Mouse (Mus musculus): ENCODE data around the gene Agps. TPM values are rescaled to one million over a fixed set of nuclear protein-coding genes. Genes with fewer than 3 reads are reported as not detected.
"Not testable (repeated sequence)": the region's sequence is repeated elsewhere in the genome, so short reads cannot be mapped to it uniquely, and the experiment has no call there.

Agps gene
- polyA plus RNA-seq, 1 experiment from 2014 or later: 39.2 TPM

GRCm38 (mm10) chr2:75964051-75964450 lies 132.1 kb downstream of the Agps start:
- WGBS: 70% methylated on average over 5 of the region's 5 CpGs
- Histone ChIP-seq H3K4me2 (replicated peaks; ENCODE audit: low read depth, low read length) (peak overlapping the region; percentile 44), H3K9me3 (ENCODE audit: low read length) (no peaks in the 10 kb centered on the region), H3K4me1 (ENCODE audit: insufficient read depth, low read length) (peaks cover 35% of the 10 kb centered on the region), H3K27ac (ENCODE audit: low read length) (no peak overlapping the region), H3K27me3 (ENCODE audit: insufficient read depth, low read length) (no peaks in the 10 kb centered on the region), H3K36me3 (ENCODE audit: insufficient read depth, low read length) (no peaks in the 10 kb centered on the region), H3K9ac (replicated peaks; ENCODE audit: low read length) (0 out of 2 replicates have a peak overlapping the region, but pooled peaks have one; percentile 10), H3K4me3 (ENCODE audit: low read length) (peak overlapping the region; percentile 25)
- ATAC-seq (ENCODE audit: low FRiP score, low TSS enrichment): no peak

- Histone ChIP-seq H3K27me3 (ENCODE audit: insufficient read depth, low read length) (no peaks in the 10 kb centered on the region), H3K27ac (ENCODE audit: low read length) (peak overlapping the region; percentile 0; the same call in 1 of the 2 replicates), H3K36me3 (ENCODE audit: insufficient read depth, low read length) (no peaks in the 10 kb centered on the region), H3K4me3 (ENCODE audit: low read length) (peak overlapping the region; percentile 25), H3K4me2 (replicated peaks; ENCODE audit: low read depth, low read length) (peak overlapping the region; percentile 44), H3K9me3 (ENCODE audit: low read length) (no peaks in the 10 kb centered on the region), H3K4me1 (ENCODE audit: insufficient read depth, low read length) (peaks cover 30% of the 10 kb centered on the region), H3K9ac (replicated peaks; ENCODE audit: low read length) (peak overlapping the region; percentile 5; the same call in 1 of the 2 replicates)
- ATAC-seq (ENCODE audit: low FRiP score, low TSS enrichment): peak; percentile 58; the same call in 1 of the 2 replicates
- 12% methylated on average over 14 of the region's 14 CpGs for WGBS
Measured at GRCm38 (mm10) chr2:75964512-75964911, 132.5 kb downstream of the Agps start.

- Histone ChIP-seq H3K4me2 (replicated peaks; ENCODE audit: low read depth, low read length) (peak overlapping the region; percentile 44), H3K4me1 (ENCODE audit: insufficient read depth, low read length) (peaks cover 25% of the 10 kb centered on the region), H3K9ac (replicated peaks; ENCODE audit: low read length) (peak overlapping the region; percentile 5; the same call in 1 of the 2 replicates), H3K36me3 (ENCODE audit: insufficient read depth, low read length) (no peaks in the 10 kb centered on the region), H3K9me3 (ENCODE audit: low read length) (no peaks in the 10 kb centered on the region), H3K4me3 (ENCODE audit: low read length) (peak overlapping the region; percentile 25), H3K27ac (ENCODE audit: low read length) (peak overlapping the region; percentile 0; the same call in 1 of the 2 replicates), H3K27me3 (ENCODE audit: insufficient read depth, low read length) (no peaks in the 10 kb centered on the region)
- peak; percentile 41; the same call in 1 of the 2 replicates for ATAC-seq (ENCODE audit: low FRiP score, low TSS enrichment)
- 17% methylated on average over 5 of the region's 5 CpGs for WGBS
Measured at GRCm38 (mm10) chr2:75964972-75965371, 133.0 kb downstream of the Agps start.

DNA sequence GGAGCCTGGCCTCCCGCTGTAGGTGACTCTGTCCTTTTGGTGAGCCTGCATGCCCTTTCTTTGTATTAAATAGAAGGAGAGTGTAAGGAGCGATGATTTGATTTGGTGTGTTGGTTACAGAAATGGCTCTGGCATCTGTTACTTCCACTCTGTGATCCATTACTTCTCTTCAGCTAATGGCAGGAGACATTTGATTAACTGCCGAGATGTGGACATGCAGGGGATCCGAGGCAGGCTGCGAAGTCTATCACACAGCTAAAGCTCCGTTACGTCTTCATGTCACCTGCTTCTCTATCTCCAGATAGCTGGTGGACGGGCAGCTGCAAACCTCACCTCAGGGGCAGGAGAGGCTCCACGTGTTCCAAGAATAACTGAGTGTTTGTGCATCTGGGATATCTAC lies 142.2 kb downstream of the Agps start:
- Histone ChIP-seq H3K4me3 (ENCODE audit: low read length) (no peak overlapping the region), H3K9ac (replicated peaks; ENCODE audit: low read length) (no peak overlapping the region), H3K27me3 (ENCODE audit: insufficient read depth, low read length) (no peaks in the 10 kb centered on the region), H3K27ac (ENCODE audit: low read length) (no peak overlapping the region), H3K4me2 (replicated peaks; ENCODE audit: low read depth, low read length) (no peak overlapping the region), H3K9me3 (ENCODE audit: low read length) (no peaks in the 10 kb centered on the region), H3K36me3 (ENCODE audit: insufficient read depth, low read length) (no peaks in the 10 kb centered on the region), H3K4me1 (ENCODE audit: insufficient read depth, low read length) (no peaks in the 10 kb centered on the region)
- 66% methylated on average over 9 of the region's 9 CpGs for WGBS
- no peak for ATAC-seq (ENCODE audit: low FRiP score, low TSS enrichment)

DNA sequence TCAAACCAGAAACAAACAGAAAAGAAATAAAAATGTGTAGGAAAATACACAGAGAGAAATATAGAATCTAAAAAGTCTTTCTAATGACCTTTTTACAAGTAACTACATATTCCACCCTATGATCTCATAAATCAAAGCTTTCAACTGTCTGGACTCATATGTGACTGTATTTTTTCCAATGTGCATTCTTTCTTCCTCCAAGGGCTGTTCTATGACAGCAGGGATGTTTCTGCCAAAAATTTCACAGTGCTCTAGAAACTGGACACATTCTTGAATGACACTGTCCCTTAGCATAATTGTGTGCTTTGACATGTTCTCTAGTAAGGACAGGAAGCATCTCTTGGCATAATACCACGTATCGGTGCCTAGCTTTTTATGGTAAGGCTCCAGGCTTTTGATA lies 144.1 kb downstream of the Agps start:
- not testable (repeated sequence) for H3K27ac ChIP-seq (ENCODE audit: low read length); ATAC-seq (ENCODE audit: low FRiP score, low TSS enrichment); H3K4me1 ChIP-seq (ENCODE audit: insufficient read depth, low read length); H3K4me3 ChIP-seq (ENCODE audit: low read length); H3K27me3 ChIP-seq (ENCODE audit: insufficient read depth, low read length); H3K36me3 ChIP-seq (ENCODE audit: insufficient read depth, low read length); H3K9ac ChIP-seq (replicated peaks; ENCODE audit: low read length); H3K9me3 ChIP-seq (ENCODE audit: low read length); H3K4me2 ChIP-seq (replicated peaks; ENCODE audit: low read depth, low read length)
- 68% methylated on average over 2 of the region's 2 CpGs for whole genome bisulfite sequencing

- H3K4me2 ChIP-seq (replicated peaks; ENCODE audit: low read depth, low read length); H3K27ac ChIP-seq (ENCODE audit: low read length); ATAC-seq (ENCODE audit: low FRiP score, low TSS enrichment); H3K4me1 ChIP-seq (ENCODE audit: insufficient read depth, low read length); H3K9me3 ChIP-seq (ENCODE audit: low read length); H3K4me3 ChIP-seq (ENCODE audit: low read length); H3K9ac ChIP-seq (replicated peaks; ENCODE audit: low read length); H3K27me3 ChIP-seq (ENCODE audit: insufficient read depth, low read length); H3K36me3 ChIP-seq (ENCODE audit: insufficient read depth, low read length): not testable (repeated sequence)
- WGBS: 31% methylated on average over 18 of the region's 24 CpGs
Measured at GRCm38 (mm10) chr2:75977752-75978368, 145.9 kb downstream of the Agps start, which contains the start of gene Ttc30a2. Ttc30a2 (minus strand) TSS chr2:75978170.

Other genes starting within 250 kb of the Agps start
- gene Hnrnpa3, start 172.9 kb upstream of the Agps start, polyA plus RNA-seq (2015; fragmentation: Nextera tagmentation; extraction: Ambion mirVana): 281 and 293 TPM in 2 replicates
- gene Nfe2l2, start 127.5 kb upstream of the Agps start, polyA plus RNA-seq (2015; fragmentation: Nextera tagmentation; extraction: Ambion mirVana): 87.7 and 90.7 TPM in 2 replicates
- 14.0 and 14.4 TPM in 2 replicates for gene Ttc30b, start 106.4 kb downstream of the Agps start, polyA plus RNA-seq (2015; fragmentation: Nextera tagmentation; extraction: Ambion mirVana)
- gene Ttc30a2, start 146.0 kb downstream of the Agps start, polyA plus RNA-seq (2015; fragmentation: Nextera tagmentation; extraction: Ambion mirVana): 0.53 and 0.64 TPM in 2 replicates
- gene Ttc30a1, start 149.8 kb downstream of the Agps start, polyA plus RNA-seq (2015; fragmentation: Nextera tagmentation; extraction: Ambion mirVana): 9.6 and 10.5 TPM in 2 replicates